Mouse (Mus musculus): Measurements from ENCODE around the gene Irf9. TPM values are rescaled to one million over a fixed set of nuclear protein-coding genes. Genes with fewer than 3 reads are reported as not detected.

The Irf9 gene
- polyA plus RNA-seq, 1 experiment from 2014 or later: 27.4 TPM

- Histone ChIP-seq H3K27me3 (ENCODE audit: insufficient read depth, low read length) (no peaks in the 10 kb centered on the region), H3K27ac (no peak within 1 kb of the TSS; the same call in 1 of the 2 replicates), H3K36me3 (ENCODE audit: insufficient read depth, low read length) (peaks cover 57% of the 10 kb centered on the region), H3K4me3 (replicated peaks; ENCODE audit: low read depth, low read length) (peak within 1 kb of the TSS; percentile 53), H3K9ac (ENCODE audit: low read depth, low read length) (peak within 1 kb of the TSS; percentile 66), H3K4me2 (ENCODE audit: low read length) (peak within 1 kb of the TSS; percentile 66), H3K9me3 (replicated peaks; ENCODE audit: low read length) (no peaks in the 10 kb centered on the region), H3K4me1 (replicated peaks; ENCODE audit: insufficient read depth, low read length) (no peaks in the 10 kb centered on the region)
- ATAC-seq (replicated peaks; ENCODE audit: low FRiP score, low read depth): peak; percentile 84
- no peak for TF ChIP-seq CTCF (IDR thresholded peaks at IDR 0.05; ENCODE audit: low read depth)
- WGBS: under 1% methylated on average over 33 of the region's 33 CpGs
- DNase-seq (ENCODE audit: low spot score): peak; percentile 96
Observed at GRCm38 (mm10) chr14:55635523-55636007, 32.2 kb downstream of the Irf9 start, which contains the start of gene Ipo4. TSS of gene Ipo4 (minus strand) at chr14:55635957.

GRCm38 (mm10) chr14:55637795-55638194 lies 34.4 kb downstream of the Irf9 start, which contains the start of gene Gm49378:
TSS of gene Gm49378 (minus strand) at chr14:55637895.
- no peak for TF ChIP-seq CTCF (IDR thresholded peaks at IDR 0.05; ENCODE audit: low read depth)
- ATAC-seq (replicated peaks; ENCODE audit: low FRiP score, low read depth): no peak
- H3K4me1 ChIP-seq (replicated peaks; ENCODE audit: insufficient read depth, low read length): peaks cover 7% of the 10 kb centered on the region
- H3K4me3 ChIP-seq (replicated peaks; ENCODE audit: low read depth, low read length): no peak within 1 kb of the TSS
- no peak for DNase-seq (ENCODE audit: low spot score)
- no peaks in the 10 kb centered on the region for H3K9me3 ChIP-seq (replicated peaks; ENCODE audit: low read length)
- peaks cover 47% of the 10 kb centered on the region for H3K36me3 ChIP-seq (ENCODE audit: insufficient read depth, low read length)
- H3K4me2 ChIP-seq (ENCODE audit: low read length): no peak within 1 kb of the TSS
- WGBS: 95% methylated on average over 9 of the region's 9 CpGs
- H3K27me3 ChIP-seq (ENCODE audit: insufficient read depth, low read length): no peaks in the 10 kb centered on the region
- H3K27ac ChIP-seq: no peak within 1 kb of the TSS
- H3K9ac ChIP-seq (ENCODE audit: low read depth, low read length): no peak within 1 kb of the TSS

GRCm38 (mm10) chr14:55640816-55641215 lies 37.4 kb downstream of the Irf9 start:
- WGBS: 97% methylated on average over 14 of the region's 14 CpGs
- no peaks in the 10 kb centered on the region for H3K27me3 ChIP-seq (ENCODE audit: insufficient read depth, low read length)

GRCm38 (mm10) chr14:55641291-55641690 lies 37.9 kb downstream of the Irf9 start:
- Histone ChIP-seq H3K27ac (no peak overlapping the region), H3K9ac (ENCODE audit: low read depth, low read length) (no peak overlapping the region), H3K4me2 (ENCODE audit: low read length) (no peak overlapping the region), H3K36me3 (ENCODE audit: insufficient read depth, low read length) (peaks cover 35% of the 10 kb centered on the region; the same call in 1 of the 2 replicates), H3K4me1 (replicated peaks; ENCODE audit: insufficient read depth, low read length) (peaks cover 7% of the 10 kb centered on the region), H3K9me3 (replicated peaks; ENCODE audit: low read length) (no peaks in the 10 kb centered on the region), H3K4me3 (replicated peaks; ENCODE audit: low read depth, low read length) (no peak overlapping the region), H3K27me3 (ENCODE audit: insufficient read depth, low read length) (no peaks in the 10 kb centered on the region)
- no peak for TF ChIP-seq CTCF (IDR thresholded peaks at IDR 0.05; ENCODE audit: low read depth)
- DNase-seq (ENCODE audit: low spot score) (no peak), ATAC-seq (replicated peaks; ENCODE audit: low FRiP score, low read depth) (no peak)
- WGBS: 95% methylated on average over 13 of the region's 13 CpGs

More at GRCm38 (mm10) chr14:55640816-55641215, 37.4 kb downstream of the Irf9 start:
- no peak overlapping the region for H3K9ac ChIP-seq (ENCODE audit: low read depth, low read length)
- no peak for DNase-seq (ENCODE audit: low spot score)
- peaks cover 7% of the 10 kb centered on the region for H3K4me1 ChIP-seq (replicated peaks; ENCODE audit: insufficient read depth, low read length)
- H3K9me3 ChIP-seq (replicated peaks; ENCODE audit: low read length): no peaks in the 10 kb centered on the region
- no peak overlapping the region for H3K4me2 ChIP-seq (ENCODE audit: low read length)
- ATAC-seq (replicated peaks; ENCODE audit: low FRiP score, low read depth): no peak
- H3K27ac ChIP-seq: no peak overlapping the region
- no peak for TF ChIP-seq CTCF (IDR thresholded peaks at IDR 0.05; ENCODE audit: low read depth)
- H3K36me3 ChIP-seq (ENCODE audit: insufficient read depth, low read length): peaks cover 35% of the 10 kb centered on the region; the same call in 1 of the 2 replicates
- H3K4me3 ChIP-seq (replicated peaks; ENCODE audit: low read depth, low read length): no peak overlapping the region

GRCm38 (mm10) chr14:55642679-55643059 lies 39.3 kb downstream of the Irf9 start:
- Histone ChIP-seq H3K4me1 (replicated peaks; ENCODE audit: insufficient read depth, low read length) (peaks cover 7% of the 10 kb centered on the region), H3K36me3 (ENCODE audit: insufficient read depth, low read length) (peaks cover 36% of the 10 kb centered on the region; the same call in 1 of the 2 replicates), H3K27me3 (ENCODE audit: insufficient read depth, low read length) (no peaks in the 10 kb centered on the region), H3K9me3 (replicated peaks; ENCODE audit: low read length) (no peaks in the 10 kb centered on the region), H3K9ac (ENCODE audit: low read depth, low read length) (peak overlapping the region; percentile 93), H3K4me3 (replicated peaks; ENCODE audit: low read depth, low read length) (peak overlapping the region; percentile 72), H3K27ac (peak overlapping the region; percentile 96), H3K4me2 (ENCODE audit: low read length) (peak overlapping the region; percentile 81)
- no peak for DNase-seq (ENCODE audit: low spot score)
- no peak for ATAC-seq (replicated peaks; ENCODE audit: low FRiP score, low read depth)
- TF ChIP-seq CTCF (IDR thresholded peaks at IDR 0.05; ENCODE audit: low read depth): no peak
- WGBS: 19% methylated on average over 8 of the region's 8 CpGs

GRCm38 (mm10) chr14:55643060-55643907 lies 39.9 kb downstream of the Irf9 start, which contains the start of gene Tm9sf1:
TSS of gene Tm9sf1 (minus strand) at chr14:55643806.
- Histone ChIP-seq H3K4me3 (replicated peaks; ENCODE audit: low read depth, low read length) (peak within 1 kb of the TSS; percentile 72), H3K36me3 (ENCODE audit: insufficient read depth, low read length) (peaks cover 31% of the 10 kb centered on the region; the same call in 1 of the 2 replicates), H3K27me3 (ENCODE audit: insufficient read depth, low read length) (no peaks in the 10 kb centered on the region), H3K27ac (peak within 1 kb of the TSS; percentile 96), H3K4me1 (replicated peaks; ENCODE audit: insufficient read depth, low read length) (peaks cover 7% of the 10 kb centered on the region), H3K4me2 (ENCODE audit: low read length) (peak within 1 kb of the TSS; percentile 81), H3K9ac (ENCODE audit: low read depth, low read length) (peak within 1 kb of the TSS; percentile 93), H3K9me3 (replicated peaks; ENCODE audit: low read length) (no peaks in the 10 kb centered on the region)
- no peak for TF ChIP-seq CTCF (IDR thresholded peaks at IDR 0.05; ENCODE audit: low read depth)
- DNase-seq (ENCODE audit: low spot score) (peak; percentile 87), ATAC-seq (replicated peaks; ENCODE audit: low FRiP score, low read depth) (peak; percentile 86)
- WGBS: under 1% methylated on average over 84 of the region's 89 CpGs

All from kidney, postnatal 0 days (tissue).